Mouse (Mus musculus) heart, postnatal 0 days (tissue): ENCODE measurements around the gene Syt3. TPM values are rescaled to one million over a fixed set of nuclear protein-coding genes. Genes with fewer than 3 reads are reported as not detected.

Experiments used
- ATAC-seq: fragments of 200-750 bp; cut with Nextera tagmentation; 2 replicates; pipeline ENCODE4 v1.8.0; 2017; ENCODE audit warnings: low read depth, moderate number of reproducible peaks, moderate library complexity; ENCODE audit not compliant: insufficient read depth
- DNase-seq: peaks from one replicate; pipeline ENCODE4 v3.0.0-alpha.2; 2016; ENCODE audit warnings: low spot score
- H3K27ac ChIP-seq: fragments of 300-500 bp; sonication (generic); 2 replicates; pipeline ENCODE4 v1.5.1; 2014; ENCODE audit warnings: low read depth, mild to moderate bottlenecking
- H3K27me3 ChIP-seq: fragments of 300-500 bp; sonication (generic); 2 replicates; pipeline ENCODE4 v1.6.1; 2014; ENCODE audit warnings: low read length, mixed read lengths; ENCODE audit not compliant: control insufficient read depth, insufficient read depth
- H3K36me3 ChIP-seq: fragments of 300-500 bp; sonication (generic); replicated peaks from 2 replicates; pipeline ENCODE4 v1.6.1; 2014; ENCODE audit warnings: low read length, mixed read lengths; ENCODE audit not compliant: control insufficient read depth, insufficient read depth
- H3K4me1 ChIP-seq: fragments of 300-500 bp; sonication (generic); 2 replicates; pipeline ENCODE4 v1.6.1; 2014; ENCODE audit warnings: antibody characterized with exemption; ENCODE audit not compliant: control insufficient read depth, insufficient read depth
- H3K4me2 ChIP-seq: fragments of 300-500 bp; sonication (generic); 2 replicates; pipeline ENCODE4 v1.6.1; 2014; ENCODE audit warnings: low read depth, mild to moderate bottlenecking, low read length, moderate library complexity
- H3K4me3 ChIP-seq: fragments of 300-500 bp; sonication (generic); 2 replicates; pipeline ENCODE4 v1.5.1; 2014; ENCODE audit warnings: low read depth, low read length
- H3K9ac ChIP-seq: fragments of 300-500 bp; sonication (generic); replicated peaks from 2 replicates; pipeline ENCODE4 v1.6.1; 2014; ENCODE audit warnings: low read depth, low read length, mixed read lengths
- H3K9me3 ChIP-seq: fragments of 300-500 bp; sonication (generic); replicated peaks from 2 replicates; pipeline ENCODE4 v1.6.1; 2016; ENCODE audit warnings: low read length; ENCODE audit not compliant: control insufficient read depth
- CTCF ChIP-seq: IDR thresholded peaks from 2 replicates; pipeline ENCODE4 v1.5.1; 2016; ENCODE audit warnings: antibody characterized with exemption, control low read depth, low read depth
- EP300 ChIP-seq: IDR thresholded peaks from 2 replicates; pipeline ENCODE4 v1.6.1; 2016; ENCODE audit warnings: antibody characterized with exemption, low read depth
- WGBS: fragments of 180-500 bp; shearing (Covaris S2); extraction: QIAGEN DNeasy Blood & Tissue Kit; methylation state at CpG from one replicate; pipeline ENCODE4 v1.1.7; 2014; 5-methylcytosine and 5-hydroxymethylcytosine counted together
- polyA plus RNA-seq: library from polyadenylated mRNA; unstranded; fragments of >200 nt; fragmentation: Nextera tagmentation; extraction: Ambion mirVana; gene quantifications from 2 replicates; pipeline ENCODE4 v1.2.1, GENCODE M21; 2015
- total RNA-seq: library from RNA; depleted of rRNA; stranded (reverse); fragments of >200 nt; gene quantifications from 2 replicates; pipeline ENCODE4 v1.2.3, GENCODE M21; 2014; ENCODE audit warnings: low replicate concordance

The Syt3 gene
- total and polyA plus RNA-seq, 2 experiments from 2014 or later, result 0.86 to 3.1 TPM

GRCm38 (mm10) chr7:44353601-44354340 lies 30.1 kb upstream of the Syt3 start:
- WGBS, result 3% methylated on average over 35 of the region's 35 CpGs
- H3K27me3 ChIP-seq, result peaks cover 92% of the 10 kb centered on the region
- no peak for ATAC-seq
- H3K4me2 ChIP-seq, result no peak overlapping the region
- H3K4me3 ChIP-seq, result peak overlapping the region; percentile 13; the same call in 1 of the 2 replicates
- H3K36me3 ChIP-seq, result no peaks in the 10 kb centered on the region
- no peak for DNase-seq
- 0 out of 2 replicates have a peak, but pooled peaks cover 4% of the 10 kb centered on the region for H3K4me1 ChIP-seq
- no peak overlapping the region for H3K9ac ChIP-seq
- H3K27ac ChIP-seq, result no peak overlapping the region
- TF ChIP-seq EP300, result no peak
- no peak for TF ChIP-seq CTCF
- H3K9me3 ChIP-seq, result no peaks in the 10 kb centered on the region

GRCm38 (mm10) chr7:44355411-44355810 lies 28.5 kb upstream of the Syt3 start:
- 59% methylated on average over 6 of the region's 6 CpGs for WGBS
- Histone ChIP-seq H3K9me3 (no peaks in the 10 kb centered on the region), H3K27ac (no peak overlapping the region), H3K4me3 (no peak overlapping the region), H3K4me1 (peaks cover 12% of the 10 kb centered on the region; the same call in 1 of the 2 replicates), H3K4me2 (no peak overlapping the region), H3K9ac (no peak overlapping the region), H3K36me3 (no peaks in the 10 kb centered on the region), H3K27me3 (peaks cover 85% of the 10 kb centered on the region)
- ATAC-seq (no peak), DNase-seq (no peak)
- TF ChIP-seq EP300 (no peak), CTCF (no peak)

DNA sequence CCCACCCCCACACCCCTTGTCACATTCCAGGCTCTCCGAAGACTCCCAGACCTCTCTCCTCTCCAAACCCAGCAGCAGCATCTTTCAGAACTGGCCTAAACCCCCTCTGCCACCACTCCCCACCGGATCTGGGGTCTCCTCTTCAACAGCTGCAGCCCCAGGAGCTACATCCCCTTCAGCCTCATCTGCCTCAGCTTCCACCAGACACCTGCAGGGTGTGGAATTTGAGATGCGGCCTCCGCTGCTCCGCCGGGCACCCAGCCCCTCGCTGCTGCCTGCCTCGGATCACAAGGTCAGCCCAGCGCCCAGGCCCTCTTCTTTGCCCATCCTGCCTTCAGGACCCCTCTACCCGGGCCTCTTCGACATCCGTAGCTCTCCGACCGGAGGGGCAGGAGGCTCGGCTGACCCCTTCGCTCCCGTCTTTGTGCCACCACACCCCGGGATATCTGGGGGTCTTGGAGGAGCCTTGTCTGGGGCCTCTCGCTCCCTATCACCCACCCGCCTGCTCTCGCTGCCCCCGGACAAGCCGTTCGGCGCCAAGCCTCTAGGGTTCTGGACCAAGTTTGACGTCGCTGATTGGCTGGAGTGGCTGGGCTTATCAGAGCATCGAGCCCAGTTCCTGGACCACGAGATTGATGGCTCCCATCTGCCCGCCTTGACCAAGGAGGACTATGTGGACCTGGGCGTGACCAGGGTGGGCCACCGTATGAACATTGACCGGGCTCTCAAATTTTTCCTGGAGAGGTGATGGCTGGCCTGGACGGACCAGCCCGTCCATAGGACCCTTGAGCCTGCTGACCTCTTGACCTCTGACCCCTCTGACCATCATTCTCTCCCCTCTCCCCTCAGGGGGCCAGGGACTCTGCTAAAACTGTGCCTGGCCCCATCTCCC lies 27.1 kb upstream of the Syt3 start:
- Histone ChIP-seq H3K9me3 (no peaks in the 10 kb centered on the region), H3K9ac (no peak overlapping the region), H3K27ac (no peak overlapping the region), H3K4me3 (no peak overlapping the region), H3K36me3 (no peaks in the 10 kb centered on the region), H3K27me3 (peaks cover 72% of the 10 kb centered on the region), H3K4me2 (no peak overlapping the region), H3K4me1 (peaks cover 7% of the 10 kb centered on the region; the same call in 1 of the 2 replicates)
- ATAC-seq, result no peak
- WGBS, result 3% methylated on average over 35 of the region's 35 CpGs
- TF ChIP-seq CTCF (no peak), EP300 (no peak)
- DNase-seq, result no peak

- 26% methylated on average over 8 of the region's 10 CpGs for WGBS
These were observed 26.4 kb upstream of the Syt3 start for GRCm38 (mm10) chr7:44357531-44357930.

DNA sequence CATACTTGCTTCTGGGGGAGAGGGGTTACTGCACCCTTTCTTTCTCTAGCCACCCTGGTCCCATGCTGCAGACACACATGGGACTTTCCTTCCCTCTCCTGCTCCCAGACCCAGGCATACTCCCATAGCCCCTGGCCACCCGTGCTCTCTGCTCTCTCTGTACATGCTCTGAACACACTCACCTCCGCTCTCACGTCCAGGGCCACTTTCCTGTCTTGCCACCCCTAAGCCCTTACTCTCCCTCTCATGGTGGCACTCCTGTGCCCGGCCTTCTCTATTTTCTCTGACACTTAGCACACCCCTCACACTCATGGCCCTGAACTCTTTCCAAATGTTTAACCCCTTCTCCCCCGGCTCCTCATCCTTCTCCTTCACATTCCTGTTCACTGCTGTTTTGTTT lies 25.9 kb upstream of the Syt3 start:
- 22% methylated on average over 5 of the region's 5 CpGs for WGBS

More at GRCm38 (mm10) chr7:44357531-44357930, 26.4 kb upstream of the Syt3 start:
- H3K4me2 ChIP-seq, result no peak overlapping the region
- no peaks in the 10 kb centered on the region for H3K9me3 ChIP-seq
- H3K4me3 ChIP-seq, result no peak overlapping the region
- H3K9ac ChIP-seq, result no peak overlapping the region
- DNase-seq, result no peak
- peaks cover 7% of the 10 kb centered on the region; the same call in 1 of the 2 replicates for H3K4me1 ChIP-seq
- H3K27ac ChIP-seq, result no peak overlapping the region
- TF ChIP-seq CTCF, result no peak
- TF ChIP-seq EP300, result no peak
- ATAC-seq, result no peak
- peaks cover 65% of the 10 kb centered on the region for H3K27me3 ChIP-seq
- no peaks in the 10 kb centered on the region for H3K36me3 ChIP-seq

More for the DNA sequence above, 25.9 kb upstream of the Syt3 start:
- H3K4me3 ChIP-seq, result no peak overlapping the region
- no peaks in the 10 kb centered on the region for H3K36me3 ChIP-seq
- no peak overlapping the region for H3K9ac ChIP-seq
- H3K4me1 ChIP-seq, result peaks cover 7% of the 10 kb centered on the region; the same call in 1 of the 2 replicates
- no peak for TF ChIP-seq CTCF
- TF ChIP-seq EP300, result no peak
- H3K27ac ChIP-seq, result no peak overlapping the region
- no peak overlapping the region for H3K4me2 ChIP-seq
- no peaks in the 10 kb centered on the region for H3K9me3 ChIP-seq
- DNase-seq (no peak), ATAC-seq (no peak)
- peaks cover 60% of the 10 kb centered on the region for H3K27me3 ChIP-seq
